7 mouse cellular contexts compared by ENCODE assay signal in the genomic region with DNA sequence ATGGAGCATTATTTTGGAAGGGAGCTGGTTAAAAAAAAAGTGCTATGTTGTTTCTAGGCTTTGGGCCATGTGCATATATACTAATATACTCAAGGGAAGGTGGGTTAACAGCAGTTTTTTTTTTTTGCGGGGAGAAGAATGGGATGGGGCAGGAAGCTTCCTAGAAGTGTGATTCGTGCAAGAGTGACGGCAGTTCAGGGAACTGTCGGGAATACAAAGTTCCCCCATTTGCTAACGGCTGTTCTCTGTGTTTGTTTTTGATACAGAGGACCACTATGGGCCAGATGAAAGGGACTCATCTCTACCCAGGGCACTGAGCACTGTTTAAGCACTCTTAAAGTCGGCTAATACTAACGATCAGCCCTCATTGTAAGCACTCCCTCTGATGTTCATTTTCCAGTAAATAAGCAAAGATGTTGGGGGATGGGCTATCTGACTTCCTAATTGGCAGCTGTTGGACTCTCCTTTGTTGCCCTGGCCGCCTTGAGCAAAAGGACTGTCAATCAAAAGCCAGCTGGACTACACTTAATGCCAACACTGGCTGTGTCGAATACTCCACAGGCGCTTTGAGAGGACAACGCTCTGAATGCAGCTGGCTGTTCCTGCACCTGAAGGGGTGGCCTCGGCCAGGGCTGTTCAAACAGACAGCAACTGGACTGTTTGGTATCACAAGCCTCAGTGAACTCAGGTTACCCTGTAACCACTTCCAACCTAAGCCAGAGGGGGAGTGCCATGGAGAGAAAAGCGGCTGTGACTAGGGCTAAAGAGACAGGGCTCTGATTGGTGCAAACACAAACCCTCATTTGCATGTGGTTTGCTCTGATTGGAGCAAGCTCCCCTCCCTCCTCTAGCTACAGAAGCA. TPM values are rescaled to one million over a fixed set of nuclear protein-coding genes. Genes with fewer than 3 reads are reported as not detected.
A peak's percentile ranks its signal among the peaks of the same experiment; 100 is the strongest.
DNase-seq lines count a peak whose midpoint lies in the region; ATAC-seq lines count a peak whose summit lies in the region.

No protein-coding gene starts in this region.

- no peaks in the 10 kb centered on the region for H3K9me3 ChIP-seq in embryonic facial prominence, embryonic 11.5 days (replicated peaks; ENCODE audit: control insufficient read depth, low read length)
- no peaks in the 10 kb centered on the region for H3K9me3 ChIP-seq in intestine, embryonic 16.5 days (ENCODE audit: control insufficient read depth, low read length)

- DNase-seq in ZHBTc4 (ENCODE audit: low read depth, low spot score): peak; percentile 94
- DNase-seq in embryonic facial prominence, embryonic 11.5 days (ENCODE audit: low spot score): peak; percentile 86
- peak; percentile 71 to 73 for DNase-seq in heart, adult 18-20 months
- peak; percentile 75 for DNase-seq in left cerebral cortex, postnatal 4 days
- DNase-seq in skeletal muscle tissue, adult 2 months (ENCODE audit: low read depth, low spot score): peak; percentile 46

- peak overlapping the region; percentile 43; the same call in 1 of the 2 replicates for H3K27ac ChIP-seq in embryonic facial prominence, embryonic 11.5 days (replicated peaks; ENCODE audit: low read depth, low read length)
- no peak overlapping the region for H3K27ac ChIP-seq in intestine, embryonic 16.5 days (ENCODE audit: low read length)

- H3K9ac ChIP-seq in embryonic facial prominence, embryonic 11.5 days (replicated peaks; ENCODE audit: low read length): no peak overlapping the region
- H3K9ac ChIP-seq in intestine, embryonic 16.5 days (ENCODE audit: low read depth, low read length): no peak overlapping the region

- H3K4me2 ChIP-seq in embryonic facial prominence, embryonic 11.5 days (ENCODE audit: low read depth, low read length): peak overlapping the region; percentile 2; the same call in 1 of the 2 replicates
- H3K4me2 ChIP-seq in intestine, embryonic 16.5 days (ENCODE audit: low read depth, low read length): no peak overlapping the region; the same call in 1 of the 2 replicates

- ATAC-seq in embryonic facial prominence, embryonic 11.5 days (replicated peaks; ENCODE audit: insufficient number of reproducible peaks, low FRiP score, low TSS enrichment, low read depth): peak; percentile 90
- peak; percentile 71 for ATAC-seq in intestine, embryonic 16.5 days
- ATAC-seq in megakaryocyte-erythroid progenitor cell, adult 5-6 weeks (replicated peaks; ENCODE audit: low FRiP score, low TSS enrichment, poor library complexity, severe bottlenecking): peak; percentile 85

- H3K27me3 ChIP-seq in embryonic facial prominence, embryonic 11.5 days (ENCODE audit: control insufficient read depth, insufficient read depth, low read length): no peaks in the 10 kb centered on the region
- no peaks in the 10 kb centered on the region for H3K27me3 ChIP-seq in intestine, embryonic 16.5 days (replicated peaks; ENCODE audit: control insufficient read depth, insufficient read depth, low read length)

- intact Hi-C loops in left cerebral cortex, postnatal 4 days (cut with DNase I): no loop called here

- H3K4me3 ChIP-seq in embryonic facial prominence, embryonic 11.5 days (ENCODE audit: low read depth, low read length): no peak overlapping the region
- H3K4me3 ChIP-seq in intestine, embryonic 16.5 days (ENCODE audit: low read length): no peak overlapping the region

- H3K36me3 ChIP-seq in embryonic facial prominence, embryonic 11.5 days (replicated peaks; ENCODE audit: control insufficient read depth, insufficient read depth, low read depth, low read length): no peaks in the 10 kb centered on the region
- no peaks in the 10 kb centered on the region for H3K36me3 ChIP-seq in intestine, embryonic 16.5 days (ENCODE audit: control insufficient read depth, insufficient read depth, low read length)

- H3K4me1 ChIP-seq in embryonic facial prominence, embryonic 11.5 days (ENCODE audit: control insufficient read depth, insufficient read depth, low read length): no peaks in the 10 kb centered on the region
- H3K4me1 ChIP-seq in intestine, embryonic 16.5 days (ENCODE audit: control insufficient read depth, insufficient read depth, low read length): peaks cover 7% of the 10 kb centered on the region; the same call in 1 of the 2 replicates

- WGBS in embryonic facial prominence, embryonic 11.5 days: 21% methylated on average over 13 of the region's 13 CpGs
- WGBS in intestine, embryonic 16.5 days: 27% methylated on average over 13 of the region's 13 CpGs

RNA-seq across cellular contexts. Expression of a gene that starts 28.9 kb away (rescaled TPM):
- polyA plus RNA-seq in embryonic facial prominence, embryonic 11.5 days (2014; fragmentation: Nextera tagmentation; extraction: Ambion mirVana): 12.8 and 14.9 TPM in 2 replicates
- 10 to 100 TPM; 49.3 to 52.2 TPM for total RNA-seq in heart, adult 18-20 months (2021)
- 8.6 and 9.1 TPM in 2 replicates for polyA plus RNA-seq in intestine, embryonic 16.5 days (2015; fragmentation: Nextera tagmentation; extraction: Ambion mirVana)
- 1 to 10 TPM; 7.0 to 7.9 TPM for total RNA-seq in left cerebral cortex, postnatal 4 days (2021)
- total RNA-seq in megakaryocyte-erythroid progenitor cell, adult 5-6 weeks (2014; fragmentation: Nextera tagmentation): 17.0 and 21.1 TPM in 2 replicates
- total RNA-seq in megakaryocyte-erythroid progenitor cell, adult 5-6 weeks (2017): 10.9 and 14.2 TPM in 2 replicates

RNA-seq across cellular contexts. Expression of a gene that starts 50.0 kb away (rescaled TPM):
- polyA plus RNA-seq in embryonic facial prominence, embryonic 11.5 days (2014; fragmentation: Nextera tagmentation; extraction: Ambion mirVana): 11.1 and 14.9 TPM in 2 replicates
- 10 to 100 TPM; 40.5 to 45.0 TPM for total RNA-seq in heart, adult 18-20 months (2021)
- polyA plus RNA-seq in intestine, embryonic 16.5 days (2015; fragmentation: Nextera tagmentation; extraction: Ambion mirVana): 4.3 and 5.5 TPM in 2 replicates
- total RNA-seq in left cerebral cortex, postnatal 4 days (2021): 10 to 100 TPM; 64.7 to 66.3 TPM
- 36.8 and 36.9 TPM in 2 replicates for total RNA-seq in megakaryocyte-erythroid progenitor cell, adult 5-6 weeks (2014; fragmentation: Nextera tagmentation)
- total RNA-seq in megakaryocyte-erythroid progenitor cell, adult 5-6 weeks (2017): 54.2 and 60.4 TPM in 2 replicates
